Comparison of ENCODE assay signal across 14 mouse cellular contexts in the genomic region with DNA sequence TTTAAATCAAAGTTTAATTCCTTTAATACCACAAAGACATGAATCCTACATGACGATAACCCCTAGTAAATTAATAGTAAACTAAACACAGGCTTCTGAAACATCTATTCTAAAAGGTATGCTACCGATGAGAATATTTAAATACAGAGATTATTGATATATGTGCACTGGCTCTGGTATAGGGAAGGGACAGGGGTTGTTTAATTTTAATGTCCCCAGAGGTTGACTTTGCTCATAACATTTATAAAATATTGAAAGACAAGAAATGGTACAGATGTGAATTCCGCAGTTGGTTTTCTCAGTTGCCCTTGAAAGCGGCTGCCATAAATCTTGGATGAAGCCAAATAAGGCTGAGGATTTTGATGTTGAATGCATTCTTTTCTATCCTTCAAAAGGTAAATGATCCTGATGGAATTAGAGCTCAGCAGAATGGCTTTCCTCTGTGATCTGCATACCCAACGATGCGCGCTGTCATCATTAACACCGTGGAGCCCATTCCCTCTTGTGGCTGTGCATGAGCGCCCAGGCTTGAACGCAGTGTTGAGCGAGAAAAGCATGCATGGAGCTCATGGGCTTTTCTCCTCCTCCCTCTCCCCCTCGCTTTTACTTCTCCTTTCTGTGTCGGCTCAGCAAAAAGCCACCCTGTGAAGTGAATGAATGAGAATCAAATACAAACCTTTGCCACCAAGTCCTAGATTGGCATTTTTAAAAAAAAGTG.
DNase-seq lines count a peak whose midpoint lies in the region; ATAC-seq lines count a peak whose summit lies in the region.
"Had no signal": no experiment of that assay in that cellular context is flagged by ENCODE, and none has a peak within 500 bp of the region (broad histone marks: within the 10 kb centered on the region; RNA-seq: fewer than 3 reads in every experiment).

No protein-coding gene starts in this region.

- H3K4me1 ChIP-seq in hindbrain, embryonic 14.5 days (replicated peaks; ENCODE audit: control insufficient read depth, insufficient read depth, low read length) = no peaks in the 10 kb centered on the region
- H3K4me1 ChIP-seq in neural tube, embryonic 12.5 days = peaks cover 12% of the 10 kb centered on the region
- H3K4me1 ChIP-seq: embryonic facial prominence, embryonic 12.5 days; liver, embryonic 12.5 days had no signal

- no peaks in the 10 kb centered on the region for H3K36me3 ChIP-seq in hindbrain, embryonic 14.5 days (replicated peaks; ENCODE audit: control insufficient read depth, insufficient read depth)
- no peaks in the 10 kb centered on the region for H3K36me3 ChIP-seq in neural tube, embryonic 12.5 days
- H3K36me3 ChIP-seq: embryonic facial prominence, embryonic 12.5 days; liver, embryonic 12.5 days had no signal

- H3K27ac ChIP-seq in hindbrain, embryonic 14.5 days = 0 out of 2 replicates have a peak overlapping the region, but pooled peaks have one; percentile 3
- H3K27ac ChIP-seq in neural tube, embryonic 12.5 days = peak overlapping the region; percentile 37; the same call in 1 of the 2 replicates
- H3K27ac ChIP-seq: embryonic facial prominence, embryonic 12.5 days; liver, embryonic 12.5 days had no signal

- DNase-seq in frontal cortex, postnatal 36 days (ENCODE audit: low spot score in 2 of 2) = no peak
- peak; percentile 41 for DNase-seq in hindbrain, embryonic 14.5 days (ENCODE audit: low spot score)
- no peak for DNase-seq in urinary bladder, postnatal 10 days (ENCODE audit: low spot score)
- DNase-seq in lung, postnatal 10 days = no peak
- DNase-seq: adrenal gland, adult 8-10 months; kidney, adult 8-10 months; lung, postnatal 4 days; spleen, adult 18-20 months had no signal

- peak overlapping the region; percentile 34 for H3K4me2 ChIP-seq in hindbrain, embryonic 14.5 days (replicated peaks)
- peak overlapping the region; percentile 36 for H3K4me2 ChIP-seq in neural tube, embryonic 12.5 days (replicated peaks)
- H3K4me2 ChIP-seq: embryonic facial prominence, embryonic 12.5 days; liver, embryonic 12.5 days had no signal

- ATAC-seq in frontal cortex, adult (ENCODE audit: low TSS enrichment) = peak; percentile 55; the same call in 1 of the 2 replicates
- peak; percentile 73 for ATAC-seq in common myeloid progenitor, adult 5-6 weeks (replicated peaks; ENCODE audit: low read depth, poor library complexity, severe bottlenecking)
- ATAC-seq in hindbrain, embryonic 14.5 days (ENCODE audit: low FRiP score) = peak; percentile 90
- peak; percentile 89 for ATAC-seq in neural tube, embryonic 12.5 days (ENCODE audit: low FRiP score, low read depth)
- no peak for ATAC-seq in inflammation-experienced regulatory T-cells, adult 6 months
- ATAC-seq: liver, embryonic 12.5 days had no signal

- no peaks in the 10 kb centered on the region for H3K9me3 ChIP-seq in hindbrain, embryonic 14.5 days (ENCODE audit: control insufficient read depth, low read length)
- H3K9me3 ChIP-seq in neural tube, embryonic 12.5 days = no peaks in the 10 kb centered on the region
- H3K9me3 ChIP-seq: embryonic facial prominence, embryonic 12.5 days; liver, embryonic 12.5 days had no signal

- no peak overlapping the region for H3K4me3 ChIP-seq in hindbrain, embryonic 14.5 days (replicated peaks; ENCODE audit: low read length)
- H3K4me3 ChIP-seq in neural tube, embryonic 12.5 days = no peak overlapping the region
- H3K4me3 ChIP-seq: embryonic facial prominence, embryonic 12.5 days; liver, embryonic 12.5 days had no signal

- no peaks in the 10 kb centered on the region for H3K27me3 ChIP-seq in hindbrain, embryonic 14.5 days (ENCODE audit: control insufficient read depth, insufficient read depth, low read length)
- H3K27me3 ChIP-seq in neural tube, embryonic 12.5 days (replicated peaks) = no peaks in the 10 kb centered on the region
- H3K27me3 ChIP-seq: embryonic facial prominence, embryonic 12.5 days; liver, embryonic 12.5 days had no signal

- WGBS in hindbrain, embryonic 14.5 days = 34% methylated on average over 13 of the region's 13 CpGs
- 35% methylated on average over 13 of the region's 13 CpGs for WGBS in neural tube, embryonic 12.5 days

- no peak overlapping the region for H3K9ac ChIP-seq in hindbrain, embryonic 14.5 days
- no peak overlapping the region for H3K9ac ChIP-seq in neural tube, embryonic 12.5 days
- H3K9ac ChIP-seq: embryonic facial prominence, embryonic 12.5 days; liver, embryonic 12.5 days had no signal
